Mouse (Mus musculus) c-Kit-positive CD71-negative TER-119-negative erythroid progenitor cells, embryonic 14.5 days (primary cell): Measurements from ENCODE around the gene Tmem132b.
"Not testable (repeated sequence)": the region's sequence is repeated elsewhere in the genome, so short reads cannot be mapped to it uniquely, and the experiment has no call there.

ENCODE experiments used
- DNase-seq: peaks from one replicate; pipeline ENCODE4 v3.0.0-alpha.2; 2013; ENCODE audit warnings: low read depth

Gene Tmem132b

GRCm38 (mm10) chr5:125531634-125532033, at the start of gene Tmem132b:
Gene Tmem132b, plus strand, starts transcription at chr5:125531774.
- no peak for DNase-seq

- DNase-seq: no peak
These were observed 49.1 kb upstream of the Tmem132b start for GRCm38 (mm10) chr5:125482474-125482873.

GRCm38 (mm10) chr5:125483712-125484611, 47.6 kb upstream of the Tmem132b start:
- DNase-seq: no peak

- no peak for DNase-seq
These were observed 46.4 kb upstream of the Tmem132b start for GRCm38 (mm10) chr5:125485031-125485778.

GRCm38 (mm10) chr5:125486088-125486487, 45.5 kb upstream of the Tmem132b start:
- no peak for DNase-seq

- DNase-seq: no peak
These were observed 44.0 kb upstream of the Tmem132b start for GRCm38 (mm10) chr5:125487375-125488115.

- DNase-seq: no peak
These were observed 43.5 kb upstream of the Tmem132b start for GRCm38 (mm10) chr5:125488116-125488455.

GRCm38 (mm10) chr5:125488953-125489352, 42.6 kb upstream of the Tmem132b start:
- not testable (repeated sequence) for DNase-seq

GRCm38 (mm10) chr5:125491107-125491506, 40.5 kb upstream of the Tmem132b start:
- no peak for DNase-seq

- DNase-seq: no peak
These were observed 39.0 kb upstream of the Tmem132b start for GRCm38 (mm10) chr5:125492379-125493092.

GRCm38 (mm10) chr5:125493093-125493423, 38.5 kb upstream of the Tmem132b start:
- no peak for DNase-seq

- DNase-seq: no peak
These were observed 35.9 kb upstream of the Tmem132b start for GRCm38 (mm10) chr5:125495655-125496054.

- DNase-seq: no peak
These were observed 33.6 kb upstream of the Tmem132b start for GRCm38 (mm10) chr5:125497821-125498600.

GRCm38 (mm10) chr5:125501505-125501904, 30.1 kb upstream of the Tmem132b start:
- DNase-seq: no peak

GRCm38 (mm10) chr5:125502186-125502585, 29.4 kb upstream of the Tmem132b start:
- DNase-seq: no peak

GRCm38 (mm10) chr5:125503628-125504027, 27.9 kb upstream of the Tmem132b start:
- no peak for DNase-seq

GRCm38 (mm10) chr5:125504692-125505091, 26.9 kb upstream of the Tmem132b start:
- no peak for DNase-seq

GRCm38 (mm10) chr5:125505968-125506367, 25.6 kb upstream of the Tmem132b start:
- DNase-seq: no peak

- no peak for DNase-seq
These were observed 24.0 kb upstream of the Tmem132b start for GRCm38 (mm10) chr5:125507582-125507981.

GRCm38 (mm10) chr5:125508006-125508405, 23.6 kb upstream of the Tmem132b start:
- no peak for DNase-seq

- DNase-seq: no peak
These were observed 22.0 kb upstream of the Tmem132b start for GRCm38 (mm10) chr5:125509541-125509940.
